Mouse (Mus musculus) MEL (cell line): ENCODE results near the gene Usp42. TPM values are rescaled to one million over a fixed set of nuclear protein-coding genes. Genes with fewer than 3 reads are reported as not detected.

Experiments used
- DNase-seq: peaks from one replicate; pipeline ENCODE4 v3.0.0; 2011; ENCODE audit warnings: low read depth, low spot score
- H3K27ac ChIP-seq: 2 replicates; pipeline ENCODE4 v1.5.1; 2012; ENCODE audit warnings: low read depth, mild to moderate bottlenecking, control low read depth, low read length, moderate library complexity; ENCODE audit not compliant: control insufficient read depth
- H3K27me3 ChIP-seq, 2 experiments: fragments of 150-350 bp in 1 of 2; sonication (generic) in 1 of 2; 2 replicates each; pipeline ENCODE4 v1.6.1; 2012; ENCODE audit warnings: low read length in 2 of 2, mild to moderate bottlenecking in 2 of 2, improper control_type of control experiment in 1 of 2, moderate library complexity in 1 of 2; ENCODE audit not compliant: insufficient read depth in 2 of 2, control insufficient read depth in 1 of 2
- H3K36me3 ChIP-seq, 2 experiments: 2 replicates each; pipeline ENCODE4 v1.6.1; 2012 to 2014; ENCODE audit warnings: low read length in 2 of 2, improper control_type of control experiment in 1 of 2, inconsistent platforms in 1 of 2, mild to moderate bottlenecking in 1 of 2; ENCODE audit not compliant: insufficient read depth in 2 of 2, control insufficient read depth in 1 of 2
- H3K4me1 ChIP-seq, 2 experiments: fragments of 150-350 bp in 1 of 2; sonication (generic) in 1 of 2; 2 replicates each; pipeline ENCODE4 v1.6.1; 2012; ENCODE audit warnings: low read length in 2 of 2, improper control_type of control experiment in 1 of 2, mild to moderate bottlenecking in 1 of 2; ENCODE audit not compliant: insufficient read depth in 2 of 2, control insufficient read depth in 1 of 2
- H3K4me3 ChIP-seq, 2 experiments: fragments of 150-350 bp in 1 of 2; sonication (generic) in 1 of 2; 2 replicates each; pipeline ENCODE4 v1.5.1; 2012; ENCODE audit warnings: low read depth in 2 of 2, low read length in 2 of 2, mild to moderate bottlenecking in 2 of 2, moderate library complexity in 2 of 2, control low read depth in 1 of 2, improper control_type of control experiment in 1 of 2; ENCODE audit not compliant: control insufficient read depth in 1 of 2, insufficient read depth in 1 of 2
- H3K79me2 ChIP-seq: 2 replicates; pipeline ENCODE4 v1.6.1; 2012; ENCODE audit warnings: mild to moderate bottlenecking, low read length, moderate library complexity; ENCODE audit not compliant: control insufficient read depth, poor library complexity, insufficient read depth
- H3K9ac ChIP-seq: 2 replicates; pipeline ENCODE4 v1.6.1; 2012; ENCODE audit warnings: low read depth, mild to moderate bottlenecking, control low read depth, low read length, moderate library complexity; ENCODE audit not compliant: control insufficient read depth, poor library complexity, severe bottlenecking
- H3K9me3 ChIP-seq: fragments of 150-350 bp; sonication (generic); replicated peaks from 2 replicates; pipeline ENCODE4 v1.6.1; 2012; ENCODE audit warnings: mild to moderate bottlenecking, low read length, improper control_type of control experiment, moderate library complexity; ENCODE audit not compliant: insufficient read depth
- BHLHE40 ChIP-seq: IDR thresholded peaks from 2 replicates; pipeline ENCODE4 v1.6.1; 2012; ENCODE audit warnings: low read depth, mild to moderate bottlenecking, inconsistent platforms, low read length, improper control_type of control experiment, borderline replicate concordance
- CHD1 ChIP-seq: IDR thresholded peaks from 2 replicates; pipeline ENCODE4 v1.6.1; 2012; ENCODE audit warnings: low read depth, mild to moderate bottlenecking, inconsistent platforms, low read length, improper control_type of control experiment
- CTCF ChIP-seq, 3 experiments: IDR thresholded peaks in 2 of 3; conservative IDR thresholded peaks in 1 of 3; 2 replicates each; pipeline ENCODE4 v1.5.1; 2011 to 2012; ENCODE audit warnings: low read length in 3 of 3, low read depth in 2 of 3, mild to moderate bottlenecking in 2 of 3, improper control_type of control experiment in 1 of 3, inconsistent platforms in 1 of 3, mixed read lengths in 1 of 3, moderate library complexity in 1 of 3; ENCODE audit not compliant: control insufficient read depth in 1 of 3, insufficient read depth in 1 of 3, poor library complexity in 1 of 3, severe bottlenecking in 1 of 3
- ETS1 ChIP-seq: IDR thresholded peaks from 2 replicates; pipeline ENCODE4 v1.6.1; 2012; ENCODE audit warnings: low read depth, mild to moderate bottlenecking, inconsistent platforms, low read length, improper control_type of control experiment, moderate library complexity
- GATA1 ChIP-seq: IDR thresholded peaks from 2 replicates; pipeline ENCODE4 v1.6.1; 2011; ENCODE audit warnings: low read depth, low read length, improper control_type of control experiment
- KAT2A ChIP-seq: conservative IDR thresholded peaks from 2 replicates; pipeline ENCODE4 v1.6.1; 2012; ENCODE audit warnings: low read depth, low read length, improper control_type of control experiment, inconsistent platforms
- MXI1 ChIP-seq: IDR thresholded peaks from 2 replicates; pipeline ENCODE4 v1.6.1; 2011; ENCODE audit warnings: mild to moderate bottlenecking, low read depth, low read length, improper control_type of control experiment
- MYB ChIP-seq: IDR thresholded peaks from 2 replicates; pipeline ENCODE4 v1.6.1; 2011; ENCODE audit warnings: mild to moderate bottlenecking, low read depth, low read length, improper control_type of control experiment
- NELFE ChIP-seq: IDR thresholded peaks from 2 replicates; pipeline ENCODE4 v1.6.1; 2011; ENCODE audit warnings: low read depth, low read length, improper control_type of control experiment
- NRF1 ChIP-seq: IDR thresholded peaks from 2 replicates; pipeline ENCODE4 v1.6.1; 2014; ENCODE audit warnings: low read depth, mild to moderate bottlenecking, inconsistent platforms, low read length, improper control_type of control experiment, moderate library complexity; ENCODE audit not compliant: poor library complexity, insufficient read depth, severe bottlenecking
- POLR2AphosphoS5 ChIP-seq: IDR thresholded peaks from 2 replicates; pipeline ENCODE4 v1.6.1; 2012; ENCODE audit warnings: low read depth, borderline replicate concordance, mild to moderate bottlenecking, inconsistent platforms, low read length, moderate library complexity, mixed read lengths
- RCOR1 ChIP-seq: IDR thresholded peaks from 2 replicates; pipeline ENCODE4 v1.6.1; 2012; ENCODE audit warnings: low read depth, mild to moderate bottlenecking, inconsistent platforms, low read length, improper control_type of control experiment
- SMC3 ChIP-seq: IDR thresholded peaks from 2 replicates; pipeline ENCODE4 v1.6.1; 2011; ENCODE audit warnings: low read depth, low read length, improper control_type of control experiment
- TAL1 ChIP-seq: IDR thresholded peaks from 2 replicates; pipeline ENCODE4 v1.6.1; 2012; ENCODE audit warnings: mild to moderate bottlenecking, inconsistent platforms, low read length, moderate library complexity, mixed read lengths
- TBP ChIP-seq: IDR thresholded peaks from 2 replicates; pipeline ENCODE4 v1.8.0; 2011; ENCODE audit warnings: low read depth, low read length, improper control_type of control experiment
- TCF12 ChIP-seq: IDR thresholded peaks from 2 replicates; pipeline ENCODE4 v1.6.1; 2014; ENCODE audit warnings: low read depth, mild to moderate bottlenecking, inconsistent platforms, low read length, improper control_type of control experiment, moderate library complexity
- UBTF ChIP-seq: IDR thresholded peaks from 2 replicates; pipeline ENCODE4 v1.6.1; 2012; ENCODE audit warnings: low read depth, mild to moderate bottlenecking, inconsistent platforms, low read length, improper control_type of control experiment, moderate library complexity, borderline replicate concordance; ENCODE audit not compliant: insufficient read depth
- USF2 ChIP-seq, 2 experiments: IDR thresholded peaks; 2 replicates each; pipeline ENCODE4 v1.6.1; 2011 to 2012; ENCODE audit warnings: improper control_type of control experiment in 2 of 2, low read length in 2 of 2, borderline replicate concordance in 1 of 2, inconsistent platforms in 1 of 2, low read depth in 1 of 2, mild to moderate bottlenecking in 1 of 2; ENCODE audit not compliant: insufficient read depth in 1 of 2
- ZC3H11A ChIP-seq: IDR thresholded peaks from 2 replicates; pipeline ENCODE4 v1.6.1; 2012; ENCODE audit warnings: low read depth, mild to moderate bottlenecking, inconsistent platforms, low read length, improper control_type of control experiment
- ZMIZ1 ChIP-seq: IDR thresholded peaks from 2 replicates; pipeline ENCODE4 v1.6.1; 2012; ENCODE audit warnings: low read depth, mild to moderate bottlenecking, inconsistent platforms, low read length, improper control_type of control experiment, moderate library complexity
- ZNF384 ChIP-seq: IDR thresholded peaks from 2 replicates; pipeline ENCODE4 v1.6.1; 2012; ENCODE audit warnings: low read depth, mild to moderate bottlenecking, inconsistent platforms, low read length, improper control_type of control experiment
- polyA plus RNA-seq, 2 experiments: library from polyadenylated mRNA; stranded (reverse) in 1 of 2; unstranded in 1 of 2; fragments of >175 nt in 1 of 2; fragments of >200 nt in 1 of 2; gene quantifications; 2 replicates each; pipeline versions ENCODE4 v1.2.1 to v1.2.4; 2012; ENCODE audit warnings: low replicate concordance in 2 of 2, low read depth in 1 of 2; ENCODE audit not compliant: insufficient read length in 2 of 2, insufficient read depth in 1 of 2, missing spikeins in 1 of 2
- total RNA-seq: library from RNA; depleted of rRNA; stranded (reverse); fragments of 300-350 nt; gene quantifications from 2 replicates; pipeline ENCODE4 v1.2.3, GENCODE M21; 2012

Gene Usp42
- total and polyA plus RNA-seq, 3 experiments, result 8.1 to 18.6 TPM; not detected in 1

DNA sequence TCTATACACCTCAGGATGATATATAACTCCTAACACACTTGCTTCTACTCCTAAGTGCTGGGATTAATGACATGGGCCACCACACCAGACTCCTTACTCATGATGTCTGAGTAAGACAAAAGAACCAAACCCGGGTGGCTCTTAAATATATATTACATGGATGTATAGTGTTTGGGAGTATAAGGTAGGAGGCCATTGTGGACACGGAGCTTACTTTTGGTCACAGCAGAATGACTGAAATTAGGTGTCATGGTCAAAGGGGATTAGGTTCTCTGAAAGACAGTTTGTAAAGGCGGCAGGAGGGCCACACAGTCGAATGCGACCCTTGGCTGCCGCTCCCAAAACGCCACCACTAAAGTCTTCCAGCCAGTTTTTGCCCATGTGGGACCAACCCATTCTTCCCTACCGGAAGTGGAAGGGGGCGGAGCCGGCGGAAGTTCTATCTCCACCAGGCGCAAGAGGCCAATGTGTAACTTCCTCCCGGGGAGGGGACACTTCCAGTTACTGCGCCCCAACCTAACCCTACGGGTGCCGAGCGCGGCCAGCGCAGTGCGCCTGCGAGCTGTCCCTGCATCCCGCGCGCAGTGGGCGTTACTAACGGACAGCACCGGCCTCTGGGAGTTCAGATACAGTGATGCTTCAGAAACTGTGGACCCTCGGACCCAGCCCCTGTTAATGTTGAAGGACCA is 25.8 kb upstream of the Usp42 start (continued):
- TF ChIP-seq ETS1, result 0 out of 2 replicates have a peak, but pooled peaks have one; percentile 13
- TF ChIP-seq GATA1, result peak; percentile 63
- TF ChIP-seq SMC3, result no peak
- TF ChIP-seq, all 39 proteins: peak for 10

DNA sequence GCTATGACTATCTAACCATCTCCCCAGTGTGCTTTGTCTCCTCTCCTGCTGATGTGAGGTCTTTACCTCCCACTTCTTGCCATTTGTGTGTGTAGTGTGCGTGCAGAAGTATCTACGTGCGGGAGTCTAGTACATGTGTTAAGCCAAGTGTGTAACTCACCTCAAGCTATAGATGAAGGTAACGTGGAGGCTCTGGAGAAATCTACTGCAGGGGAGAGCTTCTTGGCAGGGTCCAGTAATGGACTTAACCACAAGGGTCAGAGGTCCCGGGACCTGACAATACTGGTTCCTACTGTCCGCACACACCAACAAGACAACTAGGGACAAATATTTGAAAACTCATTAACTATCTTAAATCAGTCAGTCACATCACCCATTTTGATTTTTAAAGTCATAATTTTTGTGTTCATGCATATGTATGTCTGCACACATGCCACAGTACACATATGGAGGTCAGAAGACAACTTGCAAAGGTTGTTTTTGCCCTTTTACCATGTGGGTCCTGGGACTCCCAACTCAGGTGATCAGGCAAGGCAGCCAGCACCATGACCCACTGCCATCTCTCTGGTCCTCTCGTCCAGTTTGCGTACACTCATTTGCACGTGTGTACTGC is 23.6 kb upstream of the Usp42 start:
- peaks cover 0 to 7% of the 10 kb centered on the region in 2 experiments; a peak in 1 of 4 replicates for H3K4me1 ChIP-seq
- no peaks in the 10 kb centered on the region; a peak in 1 of 4 replicates for H3K36me3 ChIP-seq
- no peaks in the 10 kb centered on the region for H3K9me3 ChIP-seq
- H3K9ac ChIP-seq, result no peak overlapping the region
- H3K79me2 ChIP-seq, result 0 out of 2 replicates have a peak, but pooled peaks cover 1% of the 10 kb centered on the region
- H3K4me3 ChIP-seq, result no peak overlapping the region
- no peak for DNase-seq
- no peak overlapping the region for H3K27ac ChIP-seq
- TF ChIP-seq POLR2AphosphoS5, result no peak
- no peak for TF ChIP-seq BHLHE40
- no peak for TF ChIP-seq TCF12
- no peak for TF ChIP-seq ZMIZ1
- TF ChIP-seq TAL1, result no peak
- no peak for TF ChIP-seq MXI1
- no peak for TF ChIP-seq ZNF384
- TF ChIP-seq UBTF, result no peak
- TF ChIP-seq NELFE, result no peak
- no peak for TF ChIP-seq CHD1
- no peak for TF ChIP-seq GATA1
- no peak for TF ChIP-seq TBP
- TF ChIP-seq RCOR1, result no peak
- no peak for TF ChIP-seq ZC3H11A
- H3K27me3 ChIP-seq, result no peaks in the 10 kb centered on the region

GRCm38 (mm10) chr5:143749630-143750208 is 17.6 kb upstream of the Usp42 start:
- H3K36me3 ChIP-seq, result no peaks in the 10 kb centered on the region
- no peak for TF ChIP-seq USF2 (IDR thresholded peaks at IDR 0.05; ENCODE audit: borderline replicate concordance in 1 of 2, insufficient read depth in 1 of 2, low read depth in 1 of 2, low read length in 2 of 2)
- no peak for TF ChIP-seq NRF1
- no peak for TF ChIP-seq MYB
- no peak for TF ChIP-seq CTCF (IDR thresholded peaks at IDR 0.05 in 2 of 3, conservative IDR thresholded peaks at IDR 0.05 in 1 of 3; ENCODE audit: control insufficient read depth in 1 of 3, insufficient read depth in 1 of 3, low read depth in 2 of 3, low read length in 3 of 3, poor library complexity in 1 of 3, severe bottlenecking in 1 of 3)
- TF ChIP-seq CHD1, result no peak
- TF ChIP-seq KAT2A, result no peak
- TF ChIP-seq, all 39 proteins: peak for 0
- Histone ChIP-seq H3K4me1 (no peaks in the 10 kb centered on the region), H3K27me3 (no peaks in the 10 kb centered on the region), H3K27ac (no peak overlapping the region), H3K9ac (no peak overlapping the region), H3K79me2 (no peaks in the 10 kb centered on the region), H3K4me3 (no peak overlapping the region), H3K9me3 (no peaks in the 10 kb centered on the region)
- DNase-seq, result no peak
